Mouse (Mus musculus) heart, adult 2 months (tissue): Measurements from ENCODE around the gene Gm11168. TPM values are rescaled to one million over a fixed set of nuclear protein-coding genes. Genes with fewer than 3 reads are reported as not detected.
"Not testable (repeated sequence)": the region's sequence is repeated elsewhere in the genome, so short reads cannot be mapped to it uniquely, and the experiment has no call there.

Experiments used
- DNase-seq, 2 experiments: peaks; one replicate each; pipeline ENCODE4 v3.0.0; 2021
- H3K27ac ChIP-seq: fragments of 200-600 bp; 2 replicates; pipeline ENCODE4 v1.8.1; 2022
- H3K27me3 ChIP-seq: fragments of 200-500 bp; 2 replicates; pipeline ENCODE4 v1.6.1; 2012; ENCODE audit warnings: mild to moderate bottlenecking, low read length, inconsistent platforms, mixed read lengths; ENCODE audit not compliant: control insufficient read depth, insufficient read depth
- H3K36me3 ChIP-seq: fragments of 200-500 bp; 2 replicates; pipeline ENCODE4 v1.6.1; 2012; ENCODE audit warnings: low read length, inconsistent platforms; ENCODE audit not compliant: control insufficient read depth, insufficient read depth
- H3K4me1 ChIP-seq: fragments of 200-500 bp; 2 replicates; pipeline ENCODE4 v1.6.1; 2011; ENCODE audit warnings: low read length; ENCODE audit not compliant: control insufficient read depth, insufficient read depth
- H3K4me3 ChIP-seq: fragments of 200-600 bp; 2 replicates; pipeline ENCODE4 v1.8.1; 2022
- H3K79me2 ChIP-seq: fragments of 200-500 bp; replicated peaks from 2 replicates; pipeline ENCODE4 v1.6.1; 2012; ENCODE audit warnings: mild to moderate bottlenecking, inconsistent platforms, low read length, moderate library complexity, mixed read lengths; ENCODE audit not compliant: control insufficient read depth, insufficient read depth
- H3K9ac ChIP-seq: fragments of 200-500 bp; 2 replicates; pipeline ENCODE4 v1.6.1; 2012; ENCODE audit warnings: low read depth, mild to moderate bottlenecking, control low read depth, inconsistent platforms, low read length, mixed read lengths
- whole genome bisulfite sequencing: fragments of 180-500 bp; shearing (Covaris S2); methylation state at CpG from one replicate; pipeline ENCODE4 v1.1.7; 2018; 5-methylcytosine and 5-hydroxymethylcytosine counted together
- intact Hi-C: fragments of 180-260 bp; cut with DNase I; formaldehyde crosslinking; loops from one replicate; pipeline ENCODE4 v1.15.1; 2025
- polyA plus RNA-seq: library from polyadenylated mRNA; depleted of rRNA; stranded (reverse); fragments of >200 nt; gene quantifications from 2 replicates; pipeline ENCODE4 v1.2.3, GENCODE M21; 2012
- total RNA-seq, 2 experiments: library from RNA; stranded (reverse); gene quantifications; 2 replicates each; pipeline ENCODE4 v1.2.3; 2021

Gm11168 gene
- total and polyA plus RNA-seq, 3 experiments: not detected

- WGBS: 77% methylated on average over 16 of the region's 16 CpGs
- DNase-seq: peak; percentile 42 to 44
Observed at GRCm38 (mm10) chr9:3023985-3024648, 21.0 kb downstream of the Gm11168 start.

GRCm38 (mm10) chr9:3024912-3025467 is 21.8 kb downstream of the Gm11168 start, which contains the start of gene Gm10717:
Gm10717 (plus strand) TSS chr9:3025417.
- H3K4me3 ChIP-seq, H3K36me3 ChIP-seq, H3K4me1 ChIP-seq, intact Hi-C loops, H3K79me2 ChIP-seq, H3K27ac ChIP-seq, H3K9ac ChIP-seq, H3K27me3 ChIP-seq: not testable (repeated sequence)
- peak; percentile 6 to 21 for DNase-seq
- 71% methylated on average over 12 of the region's 12 CpGs for WGBS

More at GRCm38 (mm10) chr9:3023985-3024648, 21.0 kb downstream of the Gm11168 start:
- intact Hi-C loops, H3K36me3 ChIP-seq, H3K4me3 ChIP-seq, H3K79me2 ChIP-seq, H3K27me3 ChIP-seq, H3K4me1 ChIP-seq, H3K27ac ChIP-seq, H3K9ac ChIP-seq: not testable (repeated sequence)

GRCm38 (mm10) chr9:3025653-3026052 is 22.5 kb downstream of the Gm11168 start:
- H3K27ac ChIP-seq, H3K4me3 ChIP-seq, intact Hi-C loops, H3K27me3 ChIP-seq, H3K9ac ChIP-seq, H3K36me3 ChIP-seq, H3K4me1 ChIP-seq, H3K79me2 ChIP-seq: not testable (repeated sequence)
- WGBS: 69% methylated on average over 5 of the region's 6 CpGs
- peak in 1 of 2 experiments; percentile 48 for DNase-seq

GRCm38 (mm10) chr9:3026136-3026535 is 23.0 kb downstream of the Gm11168 start:
- H3K27me3 ChIP-seq, H3K27ac ChIP-seq, intact Hi-C loops, H3K4me1 ChIP-seq, DNase-seq, H3K36me3 ChIP-seq, H3K9ac ChIP-seq, H3K79me2 ChIP-seq, H3K4me3 ChIP-seq: not testable (repeated sequence)
- 74% methylated on average over 5 of the region's 5 CpGs for whole genome bisulfite sequencing

- WGBS: 64% methylated on average over 9 of the region's 9 CpGs
- H3K4me1 ChIP-seq, H3K79me2 ChIP-seq, DNase-seq, H3K9ac ChIP-seq, intact Hi-C loops, H3K27me3 ChIP-seq, H3K27ac ChIP-seq, H3K4me3 ChIP-seq, H3K36me3 ChIP-seq: not testable (repeated sequence)
Observed at GRCm38 (mm10) chr9:3026741-3027140, 23.6 kb downstream of the Gm11168 start.

GRCm38 (mm10) chr9:3027200-3027599 is 24.1 kb downstream of the Gm11168 start:
- DNase-seq, intact Hi-C loops, H3K79me2 ChIP-seq, H3K27me3 ChIP-seq, H3K36me3 ChIP-seq, H3K4me3 ChIP-seq, H3K4me1 ChIP-seq, H3K27ac ChIP-seq, H3K9ac ChIP-seq: not testable (repeated sequence)
- 70% methylated on average over 9 of the region's 9 CpGs for WGBS

- H3K4me3 ChIP-seq, intact Hi-C loops, H3K27ac ChIP-seq, H3K4me1 ChIP-seq, H3K79me2 ChIP-seq, H3K36me3 ChIP-seq, DNase-seq, H3K9ac ChIP-seq, H3K27me3 ChIP-seq: not testable (repeated sequence)
- WGBS: 65% methylated on average over 14 of the region's 16 CpGs
Observed at GRCm38 (mm10) chr9:3029276-3030000, 26.3 kb downstream of the Gm11168 start.

GRCm38 (mm10) chr9:3030677-3031318 is 27.7 kb downstream of the Gm11168 start:
- H3K4me3 ChIP-seq, DNase-seq, H3K79me2 ChIP-seq, H3K27me3 ChIP-seq, H3K27ac ChIP-seq, intact Hi-C loops, H3K36me3 ChIP-seq, H3K4me1 ChIP-seq, H3K9ac ChIP-seq: not testable (repeated sequence)
- 54% methylated on average over 2 of the region's 10 CpGs for WGBS

GRCm38 (mm10) chr9:3034299-3034698 is 31.2 kb downstream of the Gm11168 start, which contains the start of gene Gm17535:
Gm17535 (plus strand) TSS chr9:3034599.
- 42% methylated on average over 1 of the region's 8 CpGs for WGBS
- DNase-seq: not testable (repeated sequence)

More at GRCm38 (mm10) chr9:3034299-3034698, 31.2 kb downstream of the Gm11168 start, which contains the start of gene Gm17535:
- H3K27ac ChIP-seq, intact Hi-C loops, H3K27me3 ChIP-seq, H3K9ac ChIP-seq, H3K4me1 ChIP-seq, H3K4me3 ChIP-seq, H3K36me3 ChIP-seq, H3K79me2 ChIP-seq: not testable (repeated sequence)
